Mouse (Mus musculus) small intestine, adult 2 months (tissue): ENCODE data around the gene BC030499.

Experiments
- CTCF ChIP-seq: fragments of 200-500 bp; IDR thresholded peaks from 2 replicates; pipeline ENCODE4 v1.5.1; 2012; ENCODE audit warnings: low read depth, mild to moderate bottlenecking, control low read depth, inconsistent platforms, low read length, moderate library complexity, mixed read lengths; ENCODE audit not compliant: insufficient replicate concordance, insufficient read length; ENCODE audit errors: extremely low read depth
- POLR2A ChIP-seq: fragments of 200-500 bp; IDR thresholded peaks from 2 replicates; pipeline ENCODE4 v1.6.1; 2012; ENCODE audit warnings: low read depth, mild to moderate bottlenecking, control low read depth, inconsistent platforms, low read length, moderate library complexity

DNA sequence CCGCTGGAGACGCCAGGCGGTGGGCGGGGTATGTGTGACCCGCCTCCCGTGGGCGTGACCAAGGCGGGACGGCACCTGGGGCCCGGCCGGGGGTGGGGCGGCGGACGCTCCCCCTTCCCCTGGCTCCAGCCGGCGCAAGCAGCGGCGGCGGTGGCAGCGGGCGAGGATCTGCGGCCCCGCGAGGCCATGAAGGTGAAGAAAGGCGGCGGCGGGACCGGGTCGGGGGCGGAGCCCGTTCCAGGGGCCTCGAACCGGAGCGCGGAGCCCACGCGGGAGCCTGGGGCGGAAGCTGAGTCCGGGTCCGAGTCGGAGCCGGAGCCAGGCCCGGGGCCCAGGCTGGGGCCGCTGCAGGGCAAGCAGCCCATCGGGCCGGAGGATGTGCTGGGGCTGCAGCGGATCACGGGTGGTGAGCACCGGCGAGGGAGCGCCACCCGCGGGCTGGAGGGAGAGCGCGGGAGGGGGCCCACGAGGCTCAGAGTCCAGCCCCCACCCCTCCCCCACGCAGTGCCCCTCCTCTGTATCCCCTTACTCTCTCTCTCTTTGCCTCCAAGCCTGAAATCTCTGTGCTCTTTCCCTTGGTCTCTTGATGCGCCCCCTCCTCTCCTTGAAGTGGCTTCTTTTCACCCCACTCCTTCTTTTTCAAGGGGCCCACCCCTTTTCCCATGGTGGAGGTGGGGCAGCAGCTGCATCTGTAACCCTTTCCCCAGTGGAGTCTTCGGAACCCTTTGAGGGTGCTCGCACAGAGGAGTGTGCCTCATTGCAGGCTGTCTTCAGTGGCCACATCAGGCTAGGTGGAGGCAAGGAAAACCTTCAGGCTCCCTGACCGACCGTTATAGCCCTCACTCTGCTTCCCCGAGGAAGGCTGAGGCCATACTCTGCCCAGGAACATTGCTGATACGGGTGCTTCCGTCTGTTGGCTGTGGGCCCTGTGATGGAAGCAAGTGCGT lies 53.0 kb downstream of the BC030499 start, which contains the start of gene Unc119:
- TF ChIP-seq CTCF, result no peak
- no peak for TF ChIP-seq POLR2A
